Mouse (Mus musculus) urinary bladder, postnatal 25 days (tissue): ENCODE data around the gene Aldh18a1.

Experiments used
- DNase-seq: peaks from one replicate; pipeline ENCODE4 v3.0.0; 2022; ENCODE audit warnings: low spot score

The Aldh18a1 gene

DNA sequence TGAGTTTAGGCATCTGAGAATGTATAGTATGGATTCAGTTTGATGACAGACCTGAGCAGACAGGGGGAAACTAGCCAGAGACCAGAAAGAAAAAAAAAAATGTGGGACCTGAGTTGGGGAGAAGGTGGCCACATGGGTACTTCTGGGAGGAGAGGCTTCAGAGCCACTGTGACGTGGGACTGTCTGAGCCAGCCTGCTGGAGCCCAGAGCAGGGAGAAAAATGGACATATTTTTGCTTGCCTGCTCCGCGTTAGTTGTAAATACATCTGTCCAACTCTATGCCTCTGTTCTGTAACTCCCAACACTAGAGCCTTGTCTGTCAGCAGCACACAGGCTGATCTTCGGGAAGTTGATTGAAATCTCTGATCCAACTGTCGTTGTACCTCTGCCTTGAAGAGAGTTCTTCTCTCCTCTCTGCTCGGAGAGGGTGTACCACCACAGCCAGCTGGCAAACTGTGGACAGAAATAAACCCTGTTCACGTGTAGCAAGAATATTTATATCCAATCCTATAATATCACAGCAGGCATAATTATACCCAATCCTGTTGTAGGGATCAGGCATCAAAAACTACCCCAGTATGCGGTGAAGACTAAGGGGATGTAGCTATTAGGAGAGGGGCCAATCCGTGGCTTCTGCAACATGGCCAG, 61.8 kb downstream of the Aldh18a1 start:
- no peak for DNase-seq

DNA sequence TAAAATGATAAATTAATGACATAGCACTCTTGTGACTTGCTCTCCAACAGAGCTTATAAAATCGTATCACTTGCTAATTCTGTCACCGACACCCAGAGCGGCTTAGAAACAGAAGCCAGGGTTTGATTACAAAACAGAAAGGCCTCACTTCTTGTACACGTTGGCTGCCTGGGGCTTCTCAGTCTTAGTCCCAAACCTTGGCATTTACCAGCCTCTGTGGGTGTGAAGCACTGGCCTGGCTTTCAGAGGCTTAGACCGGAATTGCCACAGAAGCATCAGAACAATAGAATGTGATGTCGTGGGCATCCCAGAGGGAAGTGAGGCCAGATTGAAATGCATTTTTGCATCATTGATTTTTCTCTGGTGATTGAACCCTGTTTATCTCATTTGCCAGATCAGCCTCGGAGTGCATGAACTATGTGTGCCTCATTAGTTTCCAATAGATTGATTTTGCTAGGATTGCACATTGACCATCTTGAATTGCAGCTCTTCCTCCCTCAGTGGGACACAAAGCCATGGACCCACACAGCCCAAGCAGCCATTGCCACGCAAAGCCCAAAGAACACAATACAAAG, 64.7 kb downstream of the Aldh18a1 start:
- no peak for DNase-seq

DNA sequence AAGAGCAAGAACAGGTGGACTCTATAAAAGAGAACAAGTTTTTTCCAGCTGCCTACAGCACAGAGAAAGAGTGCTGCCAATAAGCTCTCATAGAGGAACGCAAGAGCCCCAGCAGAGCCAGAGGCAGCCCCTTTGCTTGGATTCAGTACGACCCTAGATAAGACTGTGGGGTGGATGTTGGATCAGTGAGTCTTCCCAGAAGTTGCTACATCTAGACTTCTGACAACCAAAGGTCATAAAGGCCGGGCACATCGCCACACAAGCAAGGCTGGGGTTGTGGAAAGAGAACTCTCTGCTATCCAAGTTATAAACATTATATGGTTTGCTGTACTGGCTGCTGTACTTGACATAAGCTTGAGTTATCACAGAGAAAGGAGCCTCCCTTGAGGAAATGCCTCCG, 67.9 kb downstream of the Aldh18a1 start:
- DNase-seq, result no peak

DNA sequence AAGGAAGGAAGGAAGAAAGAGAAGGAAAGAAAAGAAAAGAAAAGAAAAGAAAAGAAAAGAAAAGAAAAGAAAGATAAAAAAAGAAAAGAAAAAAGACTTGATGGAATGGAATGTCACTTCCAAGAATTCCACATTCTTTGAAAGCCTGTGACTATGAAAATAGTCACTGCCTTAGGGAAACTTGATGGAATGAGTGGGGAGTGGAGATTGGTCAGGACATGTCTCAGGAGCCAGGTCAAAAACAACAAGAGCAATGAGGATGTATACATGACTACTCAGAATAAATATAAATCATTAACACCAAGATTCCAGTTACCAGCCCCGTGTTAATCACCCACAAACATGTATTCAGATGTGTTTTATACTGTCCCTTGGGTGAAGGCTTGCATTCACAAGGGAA, 69.6 kb downstream of the Aldh18a1 start:
- DNase-seq, result no peak

DNA sequence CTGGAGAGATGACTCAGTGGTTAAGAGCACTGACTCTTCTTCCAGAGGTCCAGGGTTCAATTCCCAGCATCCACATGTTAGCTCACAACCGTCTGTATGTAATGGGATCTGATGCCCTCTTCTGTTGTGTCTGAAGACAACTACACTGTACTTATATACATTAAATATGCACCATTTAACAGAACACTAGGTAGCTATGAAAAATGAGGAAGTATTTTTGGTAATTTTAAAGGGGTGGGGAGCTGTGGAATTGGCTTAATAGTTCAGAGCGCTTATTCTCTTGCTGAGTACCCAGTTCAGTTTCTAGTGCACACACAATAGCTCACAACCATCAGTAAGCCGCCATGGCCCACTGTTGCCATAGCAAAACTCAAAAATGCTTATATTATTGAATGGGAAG, 72.7 kb downstream of the Aldh18a1 start:
- DNase-seq, result no peak

- DNase-seq, result no peak
These were observed 73.9 kb downstream of the Aldh18a1 start for GRCm38 (mm10) chr19:40514376-40514775.

DNA sequence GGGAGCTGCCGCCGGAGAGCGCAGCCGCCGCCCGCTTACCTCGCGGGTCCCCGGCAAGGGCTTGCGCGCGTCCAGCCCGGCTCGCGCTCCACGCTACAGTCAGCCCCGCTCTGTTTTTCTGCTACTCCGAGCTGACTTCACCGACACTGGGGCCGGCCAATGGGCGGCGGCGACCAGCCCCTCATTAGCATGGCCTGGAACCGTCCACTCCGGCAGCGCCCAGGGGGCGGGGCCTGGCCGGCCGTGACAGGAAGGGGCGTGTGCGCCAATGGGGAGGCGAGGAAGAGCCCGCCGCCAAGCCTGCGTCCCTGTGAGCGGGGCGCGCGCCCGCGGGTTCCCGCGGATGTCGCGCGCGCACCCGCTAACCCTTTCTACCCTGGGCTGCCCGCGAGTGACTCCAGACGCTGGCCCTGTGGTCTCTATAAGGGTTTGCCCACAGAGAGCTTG, 74.6 kb downstream of the Aldh18a1 start, which contains the start of gene Sorbs1:
Sorbs1 (minus strand) TSS at position 148 of the 447 bp plus-strand sequence.
- peak; percentile 89 for DNase-seq

DNA sequence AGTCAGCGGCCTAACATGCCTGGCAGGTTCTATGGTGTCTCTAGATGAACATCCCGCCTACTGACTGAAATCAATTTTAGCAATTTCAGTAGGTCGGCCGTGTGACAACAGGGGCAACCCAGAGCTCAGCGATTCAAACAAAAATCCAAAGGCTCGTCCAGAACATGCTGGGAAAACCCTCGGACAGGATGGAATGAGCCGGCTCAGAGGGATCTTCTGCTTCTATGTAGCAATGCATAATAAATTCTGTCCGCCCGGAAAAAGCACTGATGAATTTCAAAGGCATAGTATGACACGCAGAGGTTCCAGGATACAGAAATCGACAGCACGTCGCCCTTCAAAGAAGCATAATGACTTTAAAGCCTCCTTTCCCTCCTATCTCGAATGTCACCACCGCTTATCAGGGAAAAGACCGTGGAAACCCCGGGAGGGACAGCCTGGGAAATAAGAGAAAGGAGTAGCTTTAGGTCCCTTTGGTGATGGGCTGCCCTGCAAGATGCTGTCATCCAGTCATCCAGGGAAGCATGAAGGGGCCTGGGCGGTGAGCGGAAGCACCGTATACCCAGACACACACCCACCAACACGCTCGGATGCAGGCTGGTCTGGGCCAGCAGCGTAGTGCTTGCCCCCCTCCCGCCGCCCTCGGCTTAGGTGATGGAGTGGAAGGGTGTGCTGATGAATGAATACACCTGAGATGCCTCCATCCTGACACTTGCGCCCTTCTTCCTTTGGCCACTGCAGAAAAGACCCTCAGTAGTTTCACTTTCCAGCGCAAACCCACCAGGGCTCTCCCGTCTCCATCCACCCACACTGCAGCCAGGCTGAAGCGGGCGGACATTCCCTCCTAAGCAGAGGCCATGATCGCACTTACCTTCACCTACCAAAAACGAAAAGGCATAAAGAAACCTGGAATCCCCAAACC, 75.5 kb downstream of the Aldh18a1 start:
- DNase-seq, result no peak

GRCm38 (mm10) chr19:40511679-40512309, 76.5 kb downstream of the Aldh18a1 start:
- DNase-seq, result no peak

- DNase-seq, result no peak
These were observed 77.2 kb downstream of the Aldh18a1 start for GRCm38 (mm10) chr19:40511100-40511439.

GRCm38 (mm10) chr19:40510387-40511099, 77.7 kb downstream of the Aldh18a1 start:
- no peak for DNase-seq

GRCm38 (mm10) chr19:40509274-40509673, 79.0 kb downstream of the Aldh18a1 start:
- no peak for DNase-seq

- no peak for DNase-seq
These were observed 79.4 kb downstream of the Aldh18a1 start for GRCm38 (mm10) chr19:40508851-40509250.

DNA sequence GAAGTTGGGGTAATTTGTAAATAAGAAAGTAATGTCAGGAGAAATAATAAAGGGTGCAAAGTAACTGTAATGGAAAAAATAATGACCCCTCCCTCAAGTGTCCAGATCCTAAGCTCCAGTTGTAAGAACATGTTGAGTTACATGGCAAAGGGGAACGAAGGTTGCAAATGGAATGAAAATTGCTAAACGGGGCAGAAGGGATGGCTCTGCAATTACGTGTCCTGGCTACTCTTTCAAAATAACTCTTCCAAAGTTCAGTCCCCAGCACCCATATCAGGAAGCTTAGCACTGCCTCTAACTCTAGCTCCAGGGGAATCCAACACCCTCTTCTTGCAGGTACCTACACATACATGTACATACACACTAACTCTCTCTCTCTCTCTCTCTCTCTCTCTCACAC, 81.3 kb downstream of the Aldh18a1 start:
- no peak for DNase-seq

GRCm38 (mm10) chr19:40504336-40504735, 83.9 kb downstream of the Aldh18a1 start:
- no peak for DNase-seq
